Mouse (Mus musculus): ENCODE results near the gene Gm47791. TPM values are rescaled to one million over a fixed set of nuclear protein-coding genes. Genes with fewer than 3 reads are reported as not detected.

The Gm47791 gene
- polyA plus RNA-seq, 1 experiment, result not detected

GRCm38 (mm10) chr1:82724339-82725025 lies 46.6 kb downstream of the Gm47791 start, which contains the start of gene Mff:
TSS of gene Mff (plus strand) at chr1:82724890.
- peak; percentile 67 for DNase-seq (ENCODE audit: low read depth)

Other genes starting within 250 kb of the Gm47791 start
- gene Col4a4, start 184.4 kb downstream of the Gm47791 start, polyA plus RNA-seq (2012; rRNA removed), result 8.2 and 9.4 TPM in 2 replicates
- gene Col4a3, start 184.3 kb downstream of the Gm47791 start, polyA plus RNA-seq (2012; rRNA removed), result 8.5 and 11.4 TPM in 2 replicates
- 58.4 and 61.4 TPM in 2 replicates for gene Mff, start 46.4 kb downstream of the Gm47791 start, polyA plus RNA-seq (2012; rRNA removed)
- not detected in 2 replicates for gene Tm4sf20, start 2.8 kb downstream of the Gm47791 start, polyA plus RNA-seq (2012; rRNA removed)
- 31.3 and 36.8 TPM in 2 replicates for gene Agfg1, start 68.2 kb upstream of the Gm47791 start, polyA plus RNA-seq (2012; rRNA removed)
- gene A030005L19Rik, start 142.1 kb upstream of the Gm47791 start, polyA plus RNA-seq (2012; rRNA removed), result 0.19 and 0.49 TPM in 2 replicates
- not detected in 2 replicates for gene A030014E15Rik, start 153.7 kb upstream of the Gm47791 start, polyA plus RNA-seq (2012; rRNA removed)
- gene Gm6217, start 160.2 kb upstream of the Gm47791 start, polyA plus RNA-seq (2012; rRNA removed), result not detected in 2 replicates
- gene A030003K21Rik, start 172.1 kb upstream of the Gm47791 start, polyA plus RNA-seq (2012; rRNA removed), result not detected in 2 replicates
- gene Gm7544, start 184.8 kb upstream of the Gm47791 start, polyA plus RNA-seq (2012; rRNA removed), result not detected in 2 replicates
- gene Gm47955, start 189.0 kb upstream of the Gm47791 start, polyA plus RNA-seq (2012; rRNA removed), result not detected in 2 replicates
- gene Gm47959, start 229.3 kb upstream of the Gm47791 start, polyA plus RNA-seq (2012; rRNA removed), result not detected in 2 replicates